Mouse (Mus musculus): Measurements from ENCODE around the gene Gm14408.
"Not testable (repeated sequence)": the region's sequence is repeated elsewhere in the genome, so short reads cannot be mapped to it uniquely, and the experiment has no call there.

Gene Gm14408

GRCm38 (mm10) chr2:176830840-176831239 lies at the start of gene Gm14408:
Gene Gm14408 (plus strand): TSS chr2:176831140.
- not testable (repeated sequence) for DNase-seq (ENCODE audit: extremely low spot score)

- not testable (repeated sequence) for DNase-seq (ENCODE audit: extremely low spot score)
These were observed 32.6 kb upstream of the Gm14408 start, which contains the start of gene Gm14295 for GRCm38 (mm10) chr2:176798312-176798711. Gene Gm14295 (plus strand): TSS chr2:176798612.

GRCm38 (mm10) chr2:176798785-176799184 lies 32.2 kb upstream of the Gm14408 start:
- DNase-seq (ENCODE audit: extremely low spot score), result not testable (repeated sequence)
